Mouse (Mus musculus): ENCODE data around the gene Syngr2.

GRCm38 (mm10) chr11:117772352-117772751 lies 37.1 kb upstream of the Syngr2 start:
- TF ChIP-seq POLR2A (IDR thresholded peaks at IDR 0.05; ENCODE audit: low read depth, low read length) (no peak), CTCF (conservative IDR thresholded peaks at IDR 0.05; ENCODE audit: insufficient read depth, insufficient read length, low read depth, low read length) (no peak)
